In genomic region chr14:99449870-99450269, GRCm38 (mm10) we compare ENCODE assay signal across 29 mouse cellular contexts.
A peak's percentile ranks its signal among the peaks of the same experiment; 100 is the strongest.
DNase-seq lines count a peak whose midpoint lies in the region; ATAC-seq and TF ChIP-seq lines count a peak whose summit lies in the region.
"Had no signal": no experiment of that assay in that cellular context is flagged by ENCODE, and none has a peak within 500 bp of the region (broad histone marks: within the 10 kb centered on the region; RNA-seq: fewer than 3 reads in every experiment).

No protein-coding gene starts in this region.

- no peak overlapping the region for H3K27ac ChIP-seq in stomach, postnatal 0 days (replicated peaks)
- no peak overlapping the region for H3K27ac ChIP-seq in heart, embryonic 11.5 days (ENCODE audit: low read depth, low read length)
- H3K27ac ChIP-seq: embryonic facial prominence, embryonic 13.5 days; forebrain, embryonic 13.5 days; gastrocnemius, adult 2 months; hindbrain, embryonic 13.5 days; kidney, postnatal 0 days; midbrain, embryonic 13.5 days; stomach, embryonic 15.5 days had no signal

- H3K9me3 ChIP-seq in stomach, postnatal 0 days (ENCODE audit: control insufficient read depth, low read length) = no peaks in the 10 kb centered on the region
- H3K9me3 ChIP-seq in heart, embryonic 11.5 days (replicated peaks; ENCODE audit: control insufficient read depth, low read length) = no peaks in the 10 kb centered on the region
- H3K9me3 ChIP-seq: embryonic facial prominence, embryonic 13.5 days; forebrain, embryonic 13.5 days; heart, embryonic 12.5 days; hindbrain, embryonic 13.5 days; midbrain, embryonic 13.5 days; stomach, embryonic 15.5 days had no signal

- H3K4me3 ChIP-seq in stomach, postnatal 0 days (ENCODE audit: low read depth, low read length) = no peak overlapping the region
- H3K4me3 ChIP-seq in heart, embryonic 11.5 days (ENCODE audit: low read depth, low read length) = no peak overlapping the region
- H3K4me3 ChIP-seq: embryonic facial prominence, embryonic 13.5 days; erythroblast, embryonic 14.5 days; forebrain, embryonic 13.5 days; gastrocnemius, adult 2 months; heart, embryonic 12.5 days; hindbrain, embryonic 13.5 days; midbrain, embryonic 13.5 days; stomach, embryonic 15.5 days had no signal

- H3K4me1 ChIP-seq in stomach, postnatal 0 days (replicated peaks; ENCODE audit: control insufficient read depth, insufficient read depth) = no peaks in the 10 kb centered on the region
- no peaks in the 10 kb centered on the region for H3K4me1 ChIP-seq in heart, embryonic 11.5 days (ENCODE audit: control insufficient read depth, insufficient read depth, low read length)
- H3K4me1 ChIP-seq: embryonic facial prominence, embryonic 13.5 days; forebrain, embryonic 13.5 days; heart, embryonic 12.5 days; hindbrain, embryonic 13.5 days; midbrain, embryonic 13.5 days; stomach, embryonic 15.5 days had no signal

- no peaks in the 10 kb centered on the region for H3K36me3 ChIP-seq in stomach, postnatal 0 days (ENCODE audit: control insufficient read depth, insufficient read depth, low read length)
- no peaks in the 10 kb centered on the region for H3K36me3 ChIP-seq in heart, embryonic 11.5 days (ENCODE audit: control insufficient read depth, insufficient read depth, low read length)
- H3K36me3 ChIP-seq: embryonic facial prominence, embryonic 13.5 days; heart, embryonic 12.5 days; hindbrain, embryonic 13.5 days; midbrain, embryonic 13.5 days; stomach, embryonic 15.5 days had no signal

- no peaks in the 10 kb centered on the region for H3K27me3 ChIP-seq in stomach, postnatal 0 days (ENCODE audit: control insufficient read depth, insufficient read depth, low read length)
- H3K27me3 ChIP-seq in heart, embryonic 11.5 days (ENCODE audit: control insufficient read depth, insufficient read depth, low read length) = no peaks in the 10 kb centered on the region
- H3K27me3 ChIP-seq: embryonic facial prominence, embryonic 13.5 days; forebrain, embryonic 13.5 days; heart, embryonic 12.5 days; hindbrain, embryonic 13.5 days; midbrain, embryonic 13.5 days; stomach, embryonic 15.5 days had no signal

- no peak for ATAC-seq in CD4-positive, CD25-positive, alpha-beta regulatory T cell, adult 4 months
- ATAC-seq in common myeloid progenitor, adult 5-6 weeks (replicated peaks; ENCODE audit: low read depth, poor library complexity, severe bottlenecking) = peak; percentile 88
- ATAC-seq in megakaryocyte progenitor cell, adult 5-6 weeks (replicated peaks; ENCODE audit: poor library complexity) = peak; percentile 80
- ATAC-seq in stomach, postnatal 0 days (ENCODE audit: low FRiP score, low TSS enrichment) = no peak
- no peak for ATAC-seq in heart, embryonic 11.5 days (replicated peaks; ENCODE audit: insufficient number of reproducible peaks, low FRiP score, low TSS enrichment)
- ATAC-seq: forebrain, embryonic 13.5 days; midbrain, embryonic 13.5 days had no signal

- peak; percentile 3 for DNase-seq in CD4-positive, CD25-positive, alpha-beta regulatory T cell, adult 2 months (ENCODE audit: low read depth, low spot score)
- DNase-seq in stomach, postnatal 0 days (ENCODE audit: low spot score) = peak; percentile 9
- no peak for DNase-seq in adrenal gland, adult 18-20 months (ENCODE audit: low spot score in 2 of 2)
- DNase-seq in cerebellum, adult 8-10 months = no peak
- DNase-seq: adrenal gland, postnatal 36 days; cerebellum, adult 11 months; cerebellum, postnatal 25 days; embryo, embryonic 11 days; gastrocnemius, adult 2 months; heart, postnatal 10 days; kidney, adult 18-20 months; lung, adult 18-20 months; lung, postnatal 10 days; right cerebral cortex, adult 18-20 months; right cerebral cortex, postnatal 4 days; thymus, adult 18-20 months had no signal

- H3K4me2 ChIP-seq in stomach, postnatal 0 days (replicated peaks; ENCODE audit: low read depth) = no peak overlapping the region
- H3K4me2 ChIP-seq in heart, embryonic 11.5 days = no peak overlapping the region
- H3K4me2 ChIP-seq: embryonic facial prominence, embryonic 13.5 days; forebrain, embryonic 13.5 days; heart, embryonic 12.5 days; hindbrain, embryonic 13.5 days; liver, embryonic 11.5 days; midbrain, embryonic 13.5 days; stomach, embryonic 15.5 days had no signal

- no peak overlapping the region for H3K9ac ChIP-seq in stomach, postnatal 0 days (ENCODE audit: low read length)
- H3K9ac ChIP-seq in heart, embryonic 11.5 days (ENCODE audit: low read depth, low read length) = no peak overlapping the region
- H3K9ac ChIP-seq: embryonic facial prominence, embryonic 13.5 days; forebrain, embryonic 13.5 days; heart, embryonic 12.5 days; hindbrain, embryonic 13.5 days; midbrain, embryonic 13.5 days; stomach, embryonic 15.5 days had no signal

- TF ChIP-seq EP300 in stomach, postnatal 0 days (optimal IDR thresholded peaks at IDR 0.05) = no peak

- no peak for TF ChIP-seq CTCF in stomach, postnatal 0 days (IDR thresholded peaks at IDR 0.05; ENCODE audit: low read depth)

- 84% methylated on average over 5 of the region's 5 CpGs for WGBS in stomach, postnatal 0 days
- WGBS in heart, embryonic 11.5 days (ENCODE audit: insufficient replicate concordance) = 78% methylated on average over 5 of the region's 5 CpGs

Comparison
In these comparisons a context has a peak if more than half of its experiments do, and no peak if none do; other contexts are left out.
1. DNase-seq: peak in CD4-positive, CD25-positive, alpha-beta regulatory T cell, adult 2 months (single experiment) and stomach, postnatal 0 days (single experiment); none in adrenal gland, adult 18-20 months (0 of 2) and cerebellum, adult 8-10 months (single experiment).
2. ATAC-seq: peak in common myeloid progenitor, adult 5-6 weeks (single experiment) and megakaryocyte progenitor cell, adult 5-6 weeks (single experiment); none in CD4-positive, CD25-positive, alpha-beta regulatory T cell, adult 4 months (single experiment), stomach, postnatal 0 days (single experiment) and heart, embryonic 11.5 days (single experiment).